Mouse (Mus musculus) cerebellum, adult 2 months (tissue): ENCODE results near the gene Dynlt1c.
"Not testable (repeated sequence)": the region's sequence is repeated elsewhere in the genome, so short reads cannot be mapped to it uniquely, and the experiment has no call there.

Source experiments
- CTCF ChIP-seq: fragments of 200-500 bp; IDR thresholded peaks from 2 replicates; pipeline ENCODE4 v1.5.1; 2011; ENCODE audit warnings: low read depth, mild to moderate bottlenecking, control low read depth, low read length, moderate library complexity, borderline replicate concordance; ENCODE audit not compliant: insufficient read depth
- POLR2A ChIP-seq: fragments of 200-500 bp; IDR thresholded peaks from 2 replicates; pipeline ENCODE4 v1.6.1; 2011; ENCODE audit warnings: low read length, control low read depth, borderline replicate concordance; ENCODE audit not compliant: insufficient read depth

DNA sequence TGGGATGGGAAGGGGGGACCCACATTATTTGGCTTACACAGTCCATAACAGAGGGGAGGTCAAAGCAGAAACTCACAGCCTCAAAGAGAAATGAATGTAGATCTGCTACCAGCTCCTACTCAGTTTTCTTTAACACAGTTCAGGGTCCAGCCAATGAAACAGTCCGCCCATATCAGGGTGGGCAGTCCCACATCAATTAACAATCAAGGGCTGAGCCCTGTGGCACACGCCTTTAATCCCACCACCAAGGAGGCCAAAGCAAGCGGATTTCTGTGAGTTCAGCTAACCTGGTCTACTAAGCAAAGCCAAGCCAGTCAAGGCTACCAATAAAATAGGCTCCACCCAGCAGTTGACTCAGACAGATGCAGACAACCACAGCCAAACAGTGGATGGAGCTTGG, 7.6 kb upstream of the Dynlt1c start:
- TF ChIP-seq POLR2A, CTCF: not testable (repeated sequence)
